Mouse (Mus musculus): ENCODE measurements around the gene Shc2.

Gene Shc2

DNA sequence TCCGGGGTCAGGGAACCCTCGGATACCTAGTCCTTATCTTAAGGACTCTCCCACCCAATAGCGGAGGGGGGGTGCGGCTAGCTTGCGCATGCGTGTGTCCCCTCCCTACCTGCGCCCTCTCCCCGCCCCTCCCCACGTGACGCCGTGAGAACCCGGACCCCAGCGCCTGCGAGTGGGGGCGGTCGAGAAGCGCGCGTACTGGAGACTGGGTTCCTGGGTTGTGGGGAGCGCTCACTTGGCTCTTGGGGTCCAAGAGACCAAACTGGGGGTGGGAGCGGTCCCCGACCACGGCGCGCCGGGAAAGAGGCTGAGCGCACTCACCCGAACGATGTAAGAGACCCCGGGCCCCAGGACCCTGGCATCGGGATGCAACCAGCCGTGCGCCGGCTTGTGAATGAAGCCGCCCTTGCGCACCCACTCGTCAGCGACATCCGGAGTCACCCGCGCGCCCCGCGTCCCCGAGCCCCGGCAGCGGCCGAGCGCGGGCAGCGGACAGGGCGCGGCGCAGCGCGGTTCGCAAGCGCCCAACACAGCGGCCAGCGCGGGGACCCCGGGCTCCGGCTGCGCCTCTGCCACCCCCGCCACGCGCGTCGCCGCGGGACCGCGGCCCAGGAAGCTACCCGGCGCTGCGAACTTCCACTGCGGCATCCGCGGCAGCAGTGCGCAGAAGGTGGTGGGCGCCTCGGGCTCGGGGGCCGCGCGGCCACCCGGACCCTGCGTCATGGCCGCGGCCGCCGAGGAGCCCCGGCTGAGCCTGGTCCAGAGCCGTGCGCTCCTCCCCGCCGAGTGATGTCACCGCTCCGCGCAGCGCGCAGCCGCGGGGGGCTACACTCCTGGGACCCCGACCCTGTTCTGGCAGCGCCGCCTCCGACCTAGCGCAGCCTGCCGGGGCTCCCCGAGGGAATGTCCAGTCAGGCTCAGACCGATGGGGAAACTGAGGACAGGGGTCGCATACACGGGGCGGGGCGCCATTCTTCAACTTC is at the start of gene Shc2:
Shc2 (minus strand) TSS at position 791 of the 983 bp plus-strand sequence.
- peak; percentile 78 to 80 for DNase-seq (ENCODE audit: low spot score in 2 of 2)

DNA sequence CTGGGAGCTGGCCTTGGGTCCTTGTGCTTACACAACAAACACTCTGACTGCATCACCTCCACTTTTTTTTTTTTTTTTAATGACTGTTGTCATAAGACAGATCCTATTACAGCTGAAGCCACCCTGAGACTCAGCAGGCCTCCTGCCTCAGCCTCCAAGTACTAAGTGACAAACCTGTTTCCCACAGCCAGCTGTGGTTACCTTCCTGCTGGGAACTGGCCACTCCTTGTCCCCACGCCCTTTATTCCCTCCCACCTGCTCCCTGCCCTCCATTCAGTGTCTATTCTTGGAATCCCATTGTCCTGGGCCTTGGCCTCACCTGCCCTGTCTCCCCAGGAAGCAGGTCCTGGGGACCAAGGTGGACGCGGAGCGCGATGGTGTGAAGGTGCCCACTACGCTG is 49.8 kb upstream of the Shc2 start:
- no peak for DNase-seq (ENCODE audit: low spot score in 2 of 2)

DNA sequence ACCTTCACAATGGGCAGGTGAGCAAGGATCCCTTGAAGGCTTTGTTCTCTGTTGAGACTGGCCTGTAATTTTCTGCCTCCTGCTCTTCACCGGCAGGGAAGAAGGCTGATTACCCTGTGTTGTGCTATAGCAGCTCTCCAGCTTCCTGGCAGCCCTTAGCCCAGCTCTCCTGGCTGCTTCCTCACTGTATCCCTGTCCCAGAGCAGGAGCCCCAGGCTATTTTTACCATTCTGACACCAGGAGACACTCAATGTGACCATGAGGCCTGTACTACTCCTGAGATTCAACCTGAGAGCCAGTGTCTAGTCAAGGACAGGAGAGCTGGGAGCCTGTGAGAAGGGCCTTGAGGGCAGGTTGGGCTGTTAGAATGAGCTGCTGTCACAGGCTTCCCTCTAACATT is 49.0 kb upstream of the Shc2 start:
- DNase-seq (ENCODE audit: low spot score in 2 of 2), result no peak

DNA sequence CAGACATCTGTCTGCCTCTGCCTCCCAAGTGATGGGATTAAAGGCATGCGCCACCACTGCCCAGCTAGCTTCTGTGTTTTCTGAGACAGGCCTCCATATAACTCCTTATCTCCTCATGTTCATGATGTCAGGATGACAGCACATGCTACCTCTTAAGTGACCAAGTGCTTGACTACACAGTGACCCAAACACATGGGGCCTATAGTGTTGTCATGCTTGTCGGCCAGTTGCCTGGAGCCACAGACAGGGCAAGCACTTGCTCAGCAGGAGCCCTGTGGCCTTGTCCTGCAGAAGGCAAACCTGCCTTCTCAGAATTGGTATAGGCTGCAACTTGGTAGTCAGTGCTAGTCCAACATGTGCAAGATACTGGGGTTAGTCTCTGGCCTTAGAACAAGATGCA is 48.5 kb upstream of the Shc2 start:
- no peak for DNase-seq (ENCODE audit: low spot score in 2 of 2)

DNA sequence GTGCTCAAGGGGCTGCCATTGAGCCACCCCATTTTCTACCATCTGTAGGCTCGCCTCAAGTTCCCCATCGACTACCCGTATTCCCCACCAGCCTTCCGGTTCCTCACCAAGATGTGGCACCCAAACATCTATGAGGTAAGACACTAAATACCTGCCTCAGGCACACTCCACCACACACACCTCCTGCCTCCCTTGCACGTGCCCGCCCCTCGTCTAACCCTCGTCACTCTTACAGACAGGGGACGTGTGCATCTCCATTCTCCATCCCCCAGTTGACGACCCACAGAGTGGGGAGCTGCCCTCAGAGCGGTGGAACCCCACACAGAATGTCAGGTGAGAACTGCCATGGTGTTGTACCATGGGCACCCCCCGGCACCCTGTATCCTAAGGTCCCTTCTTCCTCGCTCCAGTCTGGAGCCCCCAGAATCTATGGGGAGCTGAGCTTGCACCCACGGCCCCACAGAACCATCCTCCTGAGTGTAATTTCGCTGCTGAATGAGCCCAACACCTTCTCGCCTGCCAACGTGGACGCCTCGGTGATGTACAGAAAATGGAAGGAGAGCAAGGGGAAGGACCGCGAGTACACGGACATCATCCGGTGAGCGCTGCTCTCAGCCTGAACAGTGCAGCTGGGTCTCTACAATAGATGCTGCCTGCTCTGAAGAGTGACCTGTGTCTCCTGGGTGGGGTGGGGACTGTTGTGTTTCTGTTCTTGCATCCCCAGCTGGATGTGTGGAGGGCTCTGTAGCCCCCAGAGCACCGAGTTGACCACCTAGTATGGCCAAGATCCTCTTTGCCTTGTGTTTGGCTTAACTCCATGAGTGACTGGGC is 47.3 kb upstream of the Shc2 start:
- DNase-seq (ENCODE audit: low spot score in 2 of 2), result no peak

DNA sequence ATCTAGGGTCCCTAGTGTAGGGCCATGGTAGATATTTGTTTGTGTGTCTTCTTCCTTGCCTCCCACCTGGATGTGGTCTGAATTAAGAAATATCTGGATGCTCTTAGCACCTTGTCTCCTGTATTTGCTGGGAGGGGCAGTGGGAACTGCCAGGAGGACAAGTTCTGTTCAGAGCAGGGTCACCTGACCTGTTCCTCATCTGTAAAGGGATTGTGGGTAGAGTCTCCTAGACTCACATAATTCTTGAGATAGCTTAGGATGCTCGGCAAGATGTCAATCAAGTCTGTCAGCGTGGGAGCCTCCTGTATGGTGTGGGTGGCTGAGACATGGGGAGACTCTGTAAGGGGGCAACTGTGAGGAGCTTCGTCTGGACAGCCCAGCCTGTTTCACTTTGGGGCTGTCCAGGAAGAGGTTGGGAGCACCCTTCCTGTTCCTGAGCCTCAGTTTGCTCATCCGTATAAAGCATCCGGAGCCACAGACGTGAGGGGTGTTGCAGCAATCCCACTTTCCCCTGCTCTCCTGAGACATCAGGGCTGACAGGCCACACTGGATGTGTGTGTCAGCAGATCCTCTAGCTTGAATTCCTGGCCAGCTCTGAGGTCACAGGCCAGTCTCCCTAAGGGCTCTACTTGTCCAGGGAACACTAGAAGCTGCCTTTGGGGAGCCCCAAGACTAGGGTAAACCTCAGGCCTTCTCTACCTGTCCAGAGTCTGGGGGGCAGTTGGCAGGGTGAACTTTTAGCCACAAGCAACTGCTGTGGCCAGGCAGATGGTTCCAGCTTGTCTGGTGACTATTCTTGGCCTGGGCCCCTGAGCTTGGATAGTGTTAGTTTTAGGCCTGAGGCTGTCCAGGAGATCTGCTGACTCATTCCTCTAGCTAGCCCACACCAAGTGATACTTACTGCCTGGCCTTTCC is 46.3 kb upstream of the Shc2 start:
- no peak for DNase-seq (ENCODE audit: low spot score in 2 of 2)

DNA sequence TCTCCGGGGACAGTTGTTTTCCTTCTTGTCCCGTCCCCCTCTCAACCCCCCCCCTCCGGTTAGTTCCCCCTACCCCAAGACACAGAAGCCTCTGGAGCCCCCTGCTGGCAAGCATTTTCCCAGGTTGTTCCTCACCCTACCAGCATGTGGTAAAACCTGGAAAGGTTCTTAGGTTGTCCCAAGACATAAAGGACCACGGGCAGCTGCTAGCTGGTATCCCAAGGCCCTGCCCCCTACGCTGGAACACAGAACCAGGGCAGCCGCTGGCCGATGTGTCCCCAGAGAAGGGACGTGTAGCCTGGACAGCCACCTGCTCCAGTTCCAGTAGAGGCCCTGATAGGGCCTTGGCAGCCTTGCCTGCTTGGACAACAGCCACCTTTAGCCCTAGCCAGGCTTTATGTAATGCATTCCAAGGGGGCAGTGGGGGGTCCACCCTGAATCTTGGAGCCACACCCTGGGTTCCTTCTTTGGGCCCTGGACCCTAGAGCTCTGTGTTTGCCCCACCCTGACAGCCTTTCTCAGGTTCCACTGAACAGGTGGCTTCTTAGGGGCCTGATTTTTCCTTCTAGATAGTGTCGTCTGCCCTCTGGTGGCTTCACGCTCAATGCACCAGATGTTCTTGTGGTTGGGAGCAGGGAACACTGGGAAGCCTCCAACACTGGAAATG is 45.3 kb upstream of the Shc2 start:
- no peak for DNase-seq (ENCODE audit: low spot score in 2 of 2)

DNA sequence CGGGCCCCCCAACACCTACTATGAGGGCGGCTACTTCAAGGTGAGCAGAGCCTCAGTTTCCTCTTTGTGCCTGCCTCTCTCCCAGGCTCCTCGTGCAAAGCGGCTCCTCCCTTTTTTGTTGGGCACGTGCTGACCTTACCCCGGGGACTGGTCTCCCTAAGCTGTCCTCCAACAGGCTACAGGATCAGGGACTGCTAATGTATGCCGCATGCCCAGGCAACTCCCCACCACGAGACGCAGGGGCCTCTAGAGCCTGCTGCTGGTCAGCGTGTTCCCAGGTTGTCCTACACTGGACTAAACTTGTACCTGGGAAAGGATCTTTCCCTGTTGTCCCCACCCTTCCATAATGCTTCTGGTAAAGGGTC is 44.8 kb upstream of the Shc2 start:
- no peak for DNase-seq (ENCODE audit: low spot score in 2 of 2)

DNA sequence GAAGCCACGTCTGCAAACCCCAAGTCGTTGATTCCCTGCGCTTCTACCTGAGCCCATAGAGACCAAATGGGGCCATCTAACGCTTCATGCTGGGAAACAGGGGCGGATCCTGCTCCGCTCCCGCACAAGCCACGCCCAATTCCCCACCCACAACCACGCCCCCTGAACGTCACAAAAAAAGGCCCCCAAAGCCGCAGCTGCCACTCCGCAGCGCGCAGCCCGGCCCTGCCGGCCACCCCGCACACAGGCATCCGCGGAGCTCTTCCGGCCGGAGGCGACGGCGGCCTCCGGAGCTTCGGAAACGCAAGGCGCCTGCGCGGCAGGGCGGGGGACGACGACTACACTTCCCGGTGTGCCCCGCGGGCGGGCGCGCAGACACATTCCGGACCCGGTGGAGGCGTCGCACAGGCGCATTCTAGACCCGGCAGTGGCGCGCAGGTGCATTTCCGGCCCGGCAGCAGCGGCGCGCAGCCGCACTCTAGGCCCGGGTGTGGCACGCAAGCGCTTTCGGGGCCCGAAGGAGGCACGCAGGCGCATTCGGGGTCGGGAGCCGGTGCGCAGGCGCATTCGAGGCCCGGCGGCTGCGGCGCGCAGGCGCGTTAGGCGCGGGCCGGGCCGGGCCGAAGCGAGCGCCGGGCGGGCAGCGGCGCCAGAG is 44.0 kb upstream of the Shc2 start, which contains the start of gene Cdc34:
Cdc34 (plus strand) TSS at position 605 of the 655 bp plus-strand sequence.
- peak; percentile 99 for DNase-seq (ENCODE audit: low spot score in 2 of 2)

DNA sequence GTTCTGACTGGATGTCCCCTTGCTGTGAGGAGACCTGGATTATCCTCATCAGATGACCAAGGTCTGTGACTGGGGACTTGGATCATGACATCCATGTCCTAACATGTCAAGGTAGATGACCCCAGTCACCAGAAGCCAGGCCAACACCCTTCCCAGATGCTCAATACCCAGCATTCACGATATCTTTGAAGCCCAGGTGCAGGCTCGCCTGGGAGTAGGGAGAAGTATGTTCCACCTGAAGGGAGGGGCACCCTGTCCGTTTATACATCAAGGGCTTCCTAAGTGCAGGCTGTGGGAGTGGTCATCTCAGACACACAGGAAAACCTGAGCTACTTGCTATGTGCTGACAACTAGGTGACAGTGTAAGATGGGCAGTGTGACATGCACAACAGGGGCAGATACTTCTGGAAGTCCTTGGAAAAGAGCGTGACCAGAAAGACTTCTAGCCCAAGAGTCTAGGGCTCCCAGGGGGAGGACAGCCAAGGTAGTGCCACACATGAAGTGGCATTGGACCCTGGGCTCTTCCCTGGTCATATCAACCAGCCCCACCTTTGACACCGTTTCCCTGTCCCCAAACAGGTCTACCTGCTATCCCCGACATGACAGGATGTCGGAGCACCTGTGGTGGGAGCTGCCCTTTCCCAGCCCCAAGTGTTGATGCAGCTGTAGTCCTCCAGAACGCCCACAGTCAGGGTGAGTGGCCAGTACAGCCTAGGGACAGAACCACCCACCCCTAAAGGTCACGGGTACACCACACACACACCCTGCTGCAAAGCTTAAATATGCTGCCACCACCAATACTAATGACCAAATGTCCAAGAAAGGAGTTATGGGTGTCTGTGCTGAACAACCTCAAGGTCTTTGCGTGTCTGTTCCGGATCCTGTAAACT is 43.1 kb upstream of the Shc2 start:
- no peak for DNase-seq (ENCODE audit: low spot score in 2 of 2)

DNA sequence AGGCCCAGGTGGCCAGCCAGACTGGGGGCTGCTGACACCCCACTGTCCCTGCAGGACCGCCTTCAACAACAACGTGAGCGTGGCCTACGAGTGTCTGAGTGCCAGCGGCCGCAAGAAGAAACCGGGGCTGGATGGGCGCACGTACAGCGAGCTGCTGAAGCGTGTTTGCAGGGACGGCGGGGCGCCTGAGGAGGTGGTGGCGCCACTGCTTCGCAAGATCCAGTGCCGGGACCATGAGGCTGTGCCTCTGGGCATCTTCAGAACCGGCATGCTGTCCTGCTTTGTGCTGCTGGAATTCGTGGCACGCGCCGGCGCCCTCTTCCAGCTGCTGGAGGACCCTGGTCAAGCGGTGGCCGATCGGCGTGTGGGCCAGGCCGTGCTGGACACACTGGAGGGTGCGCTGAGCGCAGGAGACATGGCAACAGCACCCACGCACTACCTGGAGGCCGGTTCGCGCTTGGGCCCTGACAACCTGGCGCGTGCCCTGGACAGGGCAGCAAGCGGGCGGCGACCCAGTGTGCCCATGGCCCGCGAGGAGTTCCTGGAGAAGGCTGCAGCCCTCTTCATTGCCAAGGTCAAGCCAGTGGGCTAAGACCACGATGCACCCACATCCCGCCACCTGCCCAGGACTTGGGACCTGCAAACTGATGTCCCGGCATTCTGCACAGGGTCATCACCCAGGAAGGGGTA is 37.8 kb upstream of the Shc2 start:
- DNase-seq (ENCODE audit: low spot score in 2 of 2), result no peak

DNA sequence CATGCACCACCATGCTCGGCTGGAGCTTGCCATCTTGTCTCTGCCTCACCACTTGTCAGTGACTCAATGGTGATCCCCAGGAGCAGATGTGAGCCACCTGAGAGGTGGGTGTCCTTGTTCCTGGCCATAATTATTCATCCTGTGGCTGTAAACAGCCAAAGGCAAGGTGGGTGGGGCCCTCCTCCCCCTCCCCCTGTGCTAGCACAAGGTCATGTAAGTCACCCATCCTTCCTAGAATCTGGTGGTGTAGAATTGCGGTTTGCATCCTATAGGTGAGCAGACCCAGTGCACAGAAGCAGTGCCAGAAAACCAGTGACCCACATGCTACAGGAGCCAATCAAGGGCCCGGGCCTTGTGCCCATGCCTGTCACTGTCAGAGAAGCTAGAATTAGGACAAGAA is 35.3 kb upstream of the Shc2 start:
- no peak for DNase-seq (ENCODE audit: low spot score in 2 of 2)

DNA sequence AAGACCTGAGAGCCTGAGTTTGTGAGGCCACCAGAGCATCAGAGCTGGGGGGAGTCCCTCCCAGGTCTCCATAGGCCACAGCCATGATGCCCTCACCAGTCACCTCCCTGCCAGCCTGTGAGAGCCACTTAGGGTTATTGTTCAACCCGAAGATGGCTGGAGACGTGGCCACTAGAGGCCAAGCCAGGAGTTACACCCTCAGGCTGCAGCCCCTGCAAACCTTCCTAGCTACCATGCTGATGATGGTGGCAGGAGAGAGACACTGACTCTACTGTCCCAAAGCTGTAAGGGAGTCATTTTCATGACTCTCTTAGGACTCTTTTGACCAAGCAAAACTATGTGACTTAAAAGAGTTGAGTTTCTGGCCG is 34.4 kb upstream of the Shc2 start:
- DNase-seq (ENCODE audit: low spot score in 2 of 2), result no peak

DNA sequence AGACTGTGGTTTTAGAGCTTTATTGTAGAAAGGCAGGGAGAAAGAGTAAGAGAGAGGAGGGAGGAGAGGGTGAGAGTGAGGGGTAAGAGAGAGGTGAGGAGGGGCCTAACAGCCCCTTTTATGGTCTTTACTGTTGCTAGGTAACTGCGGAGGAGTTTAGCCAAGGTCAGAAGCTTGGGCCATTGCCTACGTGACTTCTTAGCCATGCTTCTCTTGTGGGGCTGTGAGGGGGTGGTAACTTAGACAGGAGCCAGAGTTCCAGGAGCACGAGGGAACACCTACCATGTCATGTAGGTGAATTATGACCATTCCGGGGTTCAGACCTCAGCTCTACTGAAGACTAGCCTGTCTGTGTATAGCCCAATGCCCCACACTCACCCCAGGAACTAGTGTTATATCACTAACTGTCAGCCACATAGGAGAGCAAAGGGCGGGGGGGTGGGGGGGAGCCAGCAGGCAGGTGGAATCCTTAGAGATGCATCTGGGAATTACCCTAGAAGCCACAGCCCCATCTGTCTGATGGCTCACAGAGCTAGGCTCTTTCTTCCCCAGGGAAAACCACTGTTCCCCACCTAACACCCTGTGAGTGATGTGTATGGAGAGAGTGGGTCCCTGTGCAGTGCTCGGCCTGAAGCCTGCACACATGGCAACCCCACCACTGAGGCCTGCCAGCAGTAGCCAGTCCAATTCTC is 33.8 kb upstream of the Shc2 start:
- no peak for DNase-seq (ENCODE audit: low spot score in 2 of 2)

DNA sequence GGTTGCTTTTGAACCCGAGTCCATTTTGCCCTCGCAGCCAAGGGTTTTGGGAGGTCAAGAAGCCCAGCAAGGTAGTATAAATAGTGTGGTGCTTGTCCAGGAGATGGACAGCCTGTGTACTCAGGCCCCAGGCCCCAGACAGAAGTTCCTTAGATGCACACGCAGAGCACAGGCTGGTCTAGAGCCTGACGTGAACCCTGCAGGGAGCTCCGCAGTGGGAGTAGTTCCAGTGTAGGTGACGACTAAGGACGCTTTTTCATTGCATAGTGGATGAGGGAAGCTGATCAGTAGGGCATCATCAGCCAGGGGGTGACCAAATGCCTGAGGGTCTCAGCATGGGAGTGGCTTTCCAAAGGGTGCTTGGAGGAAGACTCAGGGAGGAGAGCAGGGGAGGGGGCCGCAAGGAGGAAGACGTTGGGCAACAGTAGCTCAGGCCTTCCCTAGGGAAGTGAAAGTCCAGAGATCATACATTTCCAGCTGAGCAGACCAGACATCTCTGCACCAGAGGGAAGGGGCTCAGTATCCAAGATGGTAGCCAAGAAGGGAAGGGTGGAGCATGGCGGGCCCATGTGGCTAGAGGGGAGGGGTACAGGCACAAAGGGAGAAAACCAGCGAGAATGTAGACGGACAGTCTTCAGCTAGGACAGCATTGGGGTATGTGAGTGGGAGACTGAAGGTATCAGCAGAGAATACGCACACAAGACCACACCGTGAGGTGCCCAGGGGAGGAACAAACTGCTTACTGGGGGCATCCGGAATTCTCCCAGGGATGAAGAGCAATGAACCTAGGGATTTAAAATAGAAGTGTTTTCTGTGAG is 32.6 kb upstream of the Shc2 start:
- no peak for DNase-seq (ENCODE audit: low spot score in 2 of 2)

DNA sequence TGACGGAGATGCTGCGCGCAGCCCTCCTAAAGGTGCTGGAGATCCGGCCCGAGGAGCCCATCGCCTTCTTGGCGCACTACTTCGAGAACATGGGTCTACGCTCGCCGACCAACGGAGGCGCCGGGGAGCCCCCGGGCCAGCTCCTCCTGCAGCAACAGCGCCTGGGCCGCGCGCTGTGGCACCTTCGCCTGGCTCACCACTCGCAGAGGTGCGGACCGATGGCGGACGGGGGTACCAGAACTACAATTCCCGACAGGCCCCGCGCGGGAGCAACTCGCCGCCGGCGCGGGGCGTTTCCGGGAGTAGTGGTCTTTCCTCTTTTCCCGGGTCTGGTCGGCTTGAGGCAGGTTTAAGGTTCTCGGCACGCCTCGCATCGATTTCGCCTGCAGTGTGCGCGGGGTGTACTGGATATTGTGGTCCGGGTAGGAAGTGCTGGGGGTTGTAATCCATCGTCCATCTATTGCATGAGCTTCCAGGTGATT is 31.9 kb upstream of the Shc2 start:
- peak; percentile 76 to 78 for DNase-seq (ENCODE audit: low spot score in 2 of 2)
